In genomic region chr17:33539106-33539675, GRCm38 (mm10) we compare ENCODE assay signal across 8 mouse cellular contexts. TPM values are rescaled to one million over a fixed set of nuclear protein-coding genes. Genes with fewer than 3 reads are reported as not detected.
DNase-seq lines count a peak whose midpoint lies in the region; ATAC-seq and TF ChIP-seq lines count a peak whose summit lies in the region.

No protein-coding gene starts in this region.

- H3K4me1 ChIP-seq in forebrain, postnatal 0 days (ENCODE audit: insufficient read depth) = no peaks in the 10 kb centered on the region
- H3K4me1 ChIP-seq in forebrain, embryonic 12.5 days = no peaks in the 10 kb centered on the region
- H3K4me1 ChIP-seq in neural tube, embryonic 15.5 days = no peaks in the 10 kb centered on the region

- H3K27ac ChIP-seq in forebrain, postnatal 0 days (ENCODE audit: low read depth, low read length) = no peak overlapping the region
- H3K27ac ChIP-seq in forebrain, embryonic 12.5 days = no peak overlapping the region
- no peak overlapping the region for H3K27ac ChIP-seq in neural tube, embryonic 15.5 days (replicated peaks)

- H3K27me3 ChIP-seq in forebrain, postnatal 0 days (ENCODE audit: insufficient read depth, low read length) = no peaks in the 10 kb centered on the region
- no peaks in the 10 kb centered on the region for H3K27me3 ChIP-seq in forebrain, embryonic 12.5 days
- no peaks in the 10 kb centered on the region for H3K27me3 ChIP-seq in neural tube, embryonic 15.5 days (replicated peaks)

- H3K9ac ChIP-seq in forebrain, postnatal 0 days = no peak overlapping the region
- H3K9ac ChIP-seq in forebrain, embryonic 12.5 days = no peak overlapping the region
- no peak overlapping the region for H3K9ac ChIP-seq in neural tube, embryonic 15.5 days (replicated peaks)

- no peaks in the 10 kb centered on the region for H3K9me3 ChIP-seq in forebrain, postnatal 0 days (ENCODE audit: low read length)
- no peaks in the 10 kb centered on the region for H3K9me3 ChIP-seq in forebrain, embryonic 12.5 days
- no peaks in the 10 kb centered on the region for H3K9me3 ChIP-seq in neural tube, embryonic 15.5 days (replicated peaks)

- DNase-seq in forebrain, postnatal 0 days = peak; percentile 57
- peak; percentile 16 for DNase-seq in neural tube, embryonic 10.5 days (ENCODE audit: extremely low spot score, low spot score)
- peak; percentile 66 for DNase-seq in cerebellum, adult 11-12 months
- DNase-seq in heart, postnatal 4 days = peak; percentile 62
- DNase-seq in lung, postnatal 14 days = peak; percentile 72
- DNase-seq in thymus, postnatal 14 days = peak; percentile 58

- H3K4me3 ChIP-seq in forebrain, postnatal 0 days (ENCODE audit: low read depth, low read length) = no peak overlapping the region
- no peak overlapping the region for H3K4me3 ChIP-seq in forebrain, embryonic 12.5 days (replicated peaks)
- H3K4me3 ChIP-seq in neural tube, embryonic 15.5 days (replicated peaks) = no peak overlapping the region

- H3K36me3 ChIP-seq in forebrain, postnatal 0 days (ENCODE audit: insufficient read depth) = peaks cover 27% of the 10 kb centered on the region
- peaks cover 38% of the 10 kb centered on the region for H3K36me3 ChIP-seq in forebrain, embryonic 12.5 days (replicated peaks)
- peaks cover 48% of the 10 kb centered on the region for H3K36me3 ChIP-seq in neural tube, embryonic 15.5 days

- no peak overlapping the region for H3K4me2 ChIP-seq in forebrain, postnatal 0 days (ENCODE audit: low read depth)
- H3K4me2 ChIP-seq in forebrain, embryonic 12.5 days = no peak overlapping the region
- no peak overlapping the region for H3K4me2 ChIP-seq in neural tube, embryonic 15.5 days

- TF ChIP-seq CTCF in forebrain, postnatal 0 days (IDR thresholded peaks at IDR 0.05; ENCODE audit: low read depth) = peak; percentile 75

- WGBS in forebrain, postnatal 0 days = 82% methylated on average over 3 of the region's 3 CpGs
- WGBS in forebrain, embryonic 12.5 days = 87% methylated on average over 3 of the region's 3 CpGs
- 98% methylated on average over 3 of the region's 3 CpGs for WGBS in neural tube, embryonic 15.5 days

- no peak for ATAC-seq in forebrain, postnatal 0 days
- ATAC-seq in forebrain, embryonic 12.5 days (ENCODE audit: low FRiP score) = no peak
- no peak for ATAC-seq in neural tube, embryonic 15.5 days (ENCODE audit: low FRiP score)

RNA-seq across cellular contexts. Expression of gene Adamts10, which starts 15.2 kb away (rescaled TPM):
- 53.2 and 56.6 TPM in 2 replicates for total RNA-seq in forebrain, postnatal 0 days (2014; rRNA removed)
- polyA plus RNA-seq in forebrain, postnatal 0 days (2015; fragmentation: Nextera tagmentation; extraction: Ambion mirVana) = 12.3 and 20.3 TPM in 2 replicates
- 52.1 and 53.2 TPM in 2 replicates for polyA plus RNA-seq in forebrain, embryonic 12.5 days (2016; fragmentation: Nextera tagmentation; extraction: Ambion mirVana)
- polyA plus RNA-seq in neural tube, embryonic 15.5 days (2015; fragmentation: Nextera tagmentation; extraction: Ambion mirVana) = 57.7 and 63.9 TPM in 2 replicates
- 10 to 100 TPM; 35.3 to 36.1 TPM for total RNA-seq in heart, postnatal 4 days (2021)

RNA-seq across cellular contexts. Expression of gene Myo1f, which starts 16.3 kb away (rescaled TPM):
- 2.0 and 2.3 TPM in 2 replicates for total RNA-seq in forebrain, postnatal 0 days (2014; rRNA removed)
- polyA plus RNA-seq in forebrain, postnatal 0 days (2015; fragmentation: Nextera tagmentation; extraction: Ambion mirVana) = 0.87 and 1.5 TPM in 2 replicates
- polyA plus RNA-seq in forebrain, embryonic 12.5 days (2016; fragmentation: Nextera tagmentation; extraction: Ambion mirVana) = 1.7 and 1.8 TPM in 2 replicates
- polyA plus RNA-seq in neural tube, embryonic 15.5 days (2015; fragmentation: Nextera tagmentation; extraction: Ambion mirVana) = 2.1 and 4.7 TPM in 2 replicates
- 1 to 10 TPM; 1.2 to 2.3 TPM for total RNA-seq in heart, postnatal 4 days (2021)

Comparison
In these comparisons a context has a peak if more than half of its experiments do, and no peak if none do; other contexts are left out.
1. DNase-seq: peak in every context shown above with its lines; median percentile 72 in lung, postnatal 14 days; 66 in cerebellum, adult 11-12 months; 62 in heart, postnatal 4 days; 58 in thymus, postnatal 14 days; 57 in forebrain, postnatal 0 days; 16 in neural tube, embryonic 10.5 days.